Mouse (Mus musculus) neural tube, embryonic 15.5 days (tissue): ENCODE measurements at regions not wholly inside any gene's neighbourhood (a gene's known extent, or its start where the extent isn't known, plus 50 kb on each side); places are given as distances from the start of the nearest gene placed in this dataset.

ENCODE experiments used
- ATAC-seq: fragments of 200-750 bp; cut with Nextera tagmentation; 2 replicates; pipeline ENCODE4 v1.8.0; 2017; ENCODE audit warnings: mild to moderate bottlenecking, moderate TSS enrichment, moderate library complexity; ENCODE audit not compliant: low FRiP score
- H3K27ac ChIP-seq: fragments of 300-500 bp; sonication (generic); replicated peaks from 2 replicates; pipeline ENCODE4 v1.5.1; 2015; ENCODE audit warnings: mild to moderate bottlenecking, inconsistent platforms
- H3K27me3 ChIP-seq: fragments of 300-500 bp; sonication (generic); replicated peaks from 2 replicates; pipeline ENCODE4 v1.6.1; 2015; ENCODE audit warnings: inconsistent platforms
- H3K36me3 ChIP-seq: fragments of 300-500 bp; sonication (generic); 2 replicates; pipeline ENCODE4 v1.6.1; 2015; ENCODE audit warnings: inconsistent platforms
- H3K4me1 ChIP-seq: fragments of 300-500 bp; sonication (generic); 2 replicates; pipeline ENCODE4 v1.6.1; 2015; ENCODE audit warnings: inconsistent platforms
- H3K4me2 ChIP-seq: fragments of 300-500 bp; sonication (generic); 2 replicates; pipeline ENCODE4 v1.6.1; 2015; ENCODE audit warnings: inconsistent platforms, mild to moderate bottlenecking, moderate library complexity
- H3K4me3 ChIP-seq: fragments of 300-500 bp; sonication (generic); replicated peaks from 2 replicates; pipeline ENCODE4 v1.5.1; 2015; ENCODE audit warnings: mild to moderate bottlenecking, inconsistent platforms
- H3K9ac ChIP-seq: fragments of 300-500 bp; sonication (generic); replicated peaks from 2 replicates; pipeline ENCODE4 v1.6.1; 2015; ENCODE audit warnings: mild to moderate bottlenecking, inconsistent platforms
- H3K9me3 ChIP-seq: fragments of 300-500 bp; sonication (generic); replicated peaks from 2 replicates; pipeline ENCODE4 v1.6.1; 2016; ENCODE audit warnings: inconsistent platforms
- WGBS: fragments of 180-500 bp; shearing (Covaris S2); methylation state at CpG from one replicate; pipeline ENCODE4 v1.1.7; 2015; ENCODE audit warnings: mixed read lengths; 5-methylcytosine and 5-hydroxymethylcytosine counted together

- no peak overlapping the region for H3K27ac ChIP-seq
- no peak overlapping the region for H3K9ac ChIP-seq
- WGBS, result 6% methylated on average over 9 of the region's 9 CpGs
- no peak; the same call in 1 of the 2 replicates for ATAC-seq
- peaks cover 4% of the 10 kb centered on the region; the same call in 1 of the 2 replicates for H3K27me3 ChIP-seq
- H3K4me3 ChIP-seq, result no peak overlapping the region
- peaks cover 9% of the 10 kb centered on the region; the same call in 1 of the 2 replicates for H3K4me1 ChIP-seq
- peak overlapping the region; percentile 22; the same call in 1 of the 2 replicates for H3K4me2 ChIP-seq
- H3K9me3 ChIP-seq, result no peaks in the 10 kb centered on the region
- H3K36me3 ChIP-seq, result no peaks in the 10 kb centered on the region
These were observed 66.6 kb upstream of the BC052040 start for GRCm38 (mm10) chr2:115514831-115515428.

- Histone ChIP-seq H3K4me1 (peaks cover 9% of the 10 kb centered on the region; the same call in 1 of the 2 replicates), H3K36me3 (no peaks in the 10 kb centered on the region), H3K4me3 (no peak overlapping the region), H3K9ac (no peak overlapping the region), H3K27ac (no peak overlapping the region), H3K4me2 (no peak overlapping the region), H3K9me3 (no peaks in the 10 kb centered on the region), H3K27me3 (peaks cover 4% of the 10 kb centered on the region; the same call in 1 of the 2 replicates)
- WGBS, result 62% methylated on average over 6 of the region's 6 CpGs
- ATAC-seq, result no peak
These were observed 66.0 kb upstream of the BC052040 start for GRCm38 (mm10) chr2:115515470-115515869.

- H3K4me3 ChIP-seq, result no peak overlapping the region
- H3K4me1 ChIP-seq, result peaks cover 9% of the 10 kb centered on the region; the same call in 1 of the 2 replicates
- H3K36me3 ChIP-seq, result no peaks in the 10 kb centered on the region
- no peak for ATAC-seq
- WGBS, result 71% methylated on average over 2 of the region's 2 CpGs
- peaks cover 4% of the 10 kb centered on the region; the same call in 1 of the 2 replicates for H3K27me3 ChIP-seq
- no peak overlapping the region for H3K27ac ChIP-seq
- H3K9ac ChIP-seq, result no peak overlapping the region
- H3K4me2 ChIP-seq, result no peak overlapping the region
- H3K9me3 ChIP-seq, result no peaks in the 10 kb centered on the region
These were observed 64.7 kb upstream of the BC052040 start for GRCm38 (mm10) chr2:115516824-115517223.

- Histone ChIP-seq H3K4me1 (peaks cover 2% of the 10 kb centered on the region; the same call in 1 of the 2 replicates), H3K4me2 (no peak overlapping the region), H3K27ac (no peak overlapping the region), H3K27me3 (no peaks in the 10 kb centered on the region), H3K36me3 (no peaks in the 10 kb centered on the region), H3K4me3 (no peak overlapping the region), H3K9ac (no peak overlapping the region), H3K9me3 (no peaks in the 10 kb centered on the region)
- ATAC-seq, result no peak
- 52% methylated on average over 5 of the region's 5 CpGs for WGBS
These were observed 61.5 kb upstream of the BC052040 start for GRCm38 (mm10) chr2:115519974-115520373.

- Histone ChIP-seq H3K9ac (no peak overlapping the region), H3K36me3 (no peaks in the 10 kb centered on the region), H3K4me1 (no peaks in the 10 kb centered on the region), H3K4me3 (no peak overlapping the region), H3K27me3 (no peaks in the 10 kb centered on the region), H3K9me3 (no peaks in the 10 kb centered on the region), H3K4me2 (no peak overlapping the region), H3K27ac (no peak overlapping the region)
- ATAC-seq, result no peak
- 66% methylated on average over 10 of the region's 10 CpGs for WGBS
These were observed 60.9 kb upstream of the BC052040 start for GRCm38 (mm10) chr2:115520413-115521139.

- WGBS, result 94% methylated on average over 2 of the region's 2 CpGs
- ATAC-seq, result no peak
- Histone ChIP-seq H3K9me3 (no peaks in the 10 kb centered on the region), H3K4me1 (no peaks in the 10 kb centered on the region), H3K9ac (no peak overlapping the region), H3K27me3 (0 out of 2 replicates have a peak, but pooled peaks cover 2% of the 10 kb centered on the region), H3K4me2 (no peak overlapping the region), H3K36me3 (no peaks in the 10 kb centered on the region), H3K4me3 (no peak overlapping the region), H3K27ac (no peak overlapping the region)
These were observed 51.6 kb upstream of the BC052040 start for GRCm38 (mm10) chr2:115529878-115530277.
